Mouse (Mus musculus) myocyte (in vitro differentiated cells): ENCODE data around the gene Ylpm1.
A peak's percentile ranks its signal among the peaks of the same experiment; 100 is the strongest.

ENCODE experiments used
- CEBPB ChIP-seq: IDR thresholded peaks from 2 replicates; pipeline ENCODE4 v1.6.1; 2011; ENCODE audit warnings: mild to moderate bottlenecking, moderate library complexity; ENCODE audit not compliant: poor library complexity, insufficient read depth, severe bottlenecking
- E2F4 ChIP-seq: IDR thresholded peaks from one replicate; pipeline ENCODE4 v1.6.1; 2011; ENCODE audit warnings: mild to moderate bottlenecking, control low read depth, moderate library complexity; ENCODE audit not compliant: insufficient read depth
- MAX ChIP-seq: IDR thresholded peaks from one replicate; pipeline ENCODE4 v1.6.1; 2011; ENCODE audit warnings: low read depth, mild to moderate bottlenecking, control low read depth
- MYOD1 ChIP-seq, 3 experiments: IDR thresholded peaks; one replicate each; pipeline ENCODE4 v1.6.1; 2011; ENCODE audit warnings: control low read depth in 2 of 3, low read depth in 2 of 3, mild to moderate bottlenecking in 2 of 3, moderate library complexity in 1 of 3; ENCODE audit not compliant: insufficient read length in 2 of 3, control insufficient read depth in 1 of 3
- MYOG ChIP-seq, 3 experiments: IDR thresholded peaks; one replicate each; pipeline ENCODE4 v1.6.1; 2011; ENCODE audit warnings: control low read depth in 2 of 3, low read depth in 2 of 3, mild to moderate bottlenecking in 2 of 3; ENCODE audit not compliant: insufficient read length in 2 of 3, control insufficient read depth in 1 of 3, insufficient read depth in 1 of 3
- POLR2A ChIP-seq: IDR thresholded peaks from one replicate; pipeline ENCODE4 v1.6.1; 2011; ENCODE audit warnings: low read depth, mild to moderate bottlenecking, control low read depth, moderate library complexity; ENCODE audit not compliant: insufficient read length
- POLR2AphosphoS2 ChIP-seq: IDR thresholded peaks from one replicate; pipeline ENCODE4 v1.6.1; 2011; ENCODE audit warnings: low read depth, control low read depth; ENCODE audit not compliant: insufficient read length
- REST ChIP-seq: IDR thresholded peaks from one replicate; pipeline ENCODE4 v1.6.1; 2011; ENCODE audit warnings: mild to moderate bottlenecking, control low read depth, moderate library complexity; ENCODE audit not compliant: insufficient read depth, insufficient read length
- SRF ChIP-seq: IDR thresholded peaks from one replicate; pipeline ENCODE4 v1.6.1; 2011; ENCODE audit warnings: low read depth; ENCODE audit not compliant: control insufficient read depth, insufficient read length
- TCF12 ChIP-seq: IDR thresholded peaks from one replicate; pipeline ENCODE4 v1.6.1; 2011; ENCODE audit warnings: mild to moderate bottlenecking, control low read depth; ENCODE audit not compliant: poor library complexity, insufficient read depth, severe bottlenecking
- TCF3 ChIP-seq: IDR thresholded peaks from one replicate; pipeline ENCODE4 v1.6.1; 2011; ENCODE audit warnings: low read depth, control low read depth; ENCODE audit not compliant: insufficient read length
- USF1 ChIP-seq: IDR thresholded peaks from one replicate; pipeline ENCODE4 v1.6.1; 2011; ENCODE audit warnings: low read depth, mild to moderate bottlenecking, control low read depth, moderate library complexity

- no peak for TF ChIP-seq POLR2AphosphoS2
- TF ChIP-seq E2F4 = no peak
- no peak for TF ChIP-seq USF1
- TF ChIP-seq TCF12 = peak; percentile 9
- TF ChIP-seq POLR2A = no peak
- TF ChIP-seq MAX = no peak
- no peak for TF ChIP-seq CEBPB
- TF ChIP-seq MYOG (IDR thresholded peaks at IDR 0.05; ENCODE audit: control insufficient read depth in 1 of 3, insufficient read depth in 1 of 3, insufficient read length in 2 of 3, low read depth in 2 of 3) = peak; percentile 54 to 93 (median 88)
- no peak for TF ChIP-seq SRF
- TF ChIP-seq MYOD1 (IDR thresholded peaks at IDR 0.05; ENCODE audit: control insufficient read depth in 1 of 3, insufficient read length in 2 of 3, low read depth in 2 of 3) = peak in 2 of 3 experiments; percentile 83 to 91
- no peak for TF ChIP-seq REST
- no peak for TF ChIP-seq TCF3
These were observed 98.6 kb downstream of the Ylpm1 start for GRCm38 (mm10) chr12:85094706-85095105.
